Mouse (Mus musculus) kidney, embryonic 14.5 days (tissue): Measurements from ENCODE around the gene Sptlc2. TPM values are rescaled to one million over a fixed set of nuclear protein-coding genes. Genes with fewer than 3 reads are reported as not detected.

Experiments
- ATAC-seq: fragments of 200-750 bp; cut with Nextera tagmentation; 2 replicates; pipeline ENCODE4 v1.8.0; 2017; ENCODE audit warnings: moderate number of reproducible peaks, mild to moderate bottlenecking, moderate TSS enrichment, moderate library complexity; ENCODE audit not compliant: low FRiP score, low TSS enrichment
- H3K27ac ChIP-seq: fragments of 300-500 bp; sonication (generic); 2 replicates; pipeline ENCODE4 v1.5.1; 2014; ENCODE audit warnings: low read depth, mild to moderate bottlenecking, low read length, moderate library complexity, mixed read lengths
- H3K27me3 ChIP-seq: fragments of 300-500 bp; sonication (generic); 2 replicates; pipeline ENCODE4 v1.6.1; 2014; ENCODE audit warnings: mild to moderate bottlenecking, low read length; ENCODE audit not compliant: control insufficient read depth, insufficient read depth
- H3K36me3 ChIP-seq: fragments of 300-500 bp; sonication (generic); 2 replicates; pipeline ENCODE4 v1.6.1; 2014; ENCODE audit warnings: low read length, mixed read lengths; ENCODE audit not compliant: control insufficient read depth, insufficient read depth
- H3K4me1 ChIP-seq: fragments of 300-500 bp; sonication (generic); 2 replicates; pipeline ENCODE4 v1.6.1; 2014; ENCODE audit warnings: low read length, mixed read lengths; ENCODE audit not compliant: control insufficient read depth, insufficient read depth
- H3K4me2 ChIP-seq: fragments of 300-500 bp; sonication (generic); replicated peaks from 2 replicates; pipeline ENCODE4 v1.6.1; 2014; ENCODE audit warnings: low read depth, mild to moderate bottlenecking, low read length
- H3K4me3 ChIP-seq: fragments of 300-500 bp; sonication (generic); 2 replicates; pipeline ENCODE4 v1.5.1; 2014; ENCODE audit warnings: mild to moderate bottlenecking, low read length
- H3K9ac ChIP-seq: fragments of 300-500 bp; sonication (generic); 2 replicates; pipeline ENCODE4 v1.6.1; 2014; ENCODE audit warnings: low read depth, mild to moderate bottlenecking, low read length, moderate library complexity
- H3K9me3 ChIP-seq: fragments of 300-500 bp; sonication (generic); 2 replicates; pipeline ENCODE4 v1.6.1; 2016; ENCODE audit warnings: low read length; ENCODE audit not compliant: control insufficient read depth
- WGBS: fragments of 180-500 bp; shearing (Covaris S2); extraction: QIAGEN DNeasy Blood & Tissue Kit; methylation state at CpG from one replicate; pipeline ENCODE4 v1.1.7; 2014; 5-methylcytosine and 5-hydroxymethylcytosine counted together
- polyA plus RNA-seq: library from polyadenylated mRNA; unstranded; fragments of >200 nt; fragmentation: Nextera tagmentation; extraction: Ambion mirVana; gene quantifications from 2 replicates; pipeline ENCODE4 v1.2.1, GENCODE M21; 2014

Gene Sptlc2
- polyA plus RNA-seq, 1 experiment from 2014 or later = 85.3 TPM

DNA sequence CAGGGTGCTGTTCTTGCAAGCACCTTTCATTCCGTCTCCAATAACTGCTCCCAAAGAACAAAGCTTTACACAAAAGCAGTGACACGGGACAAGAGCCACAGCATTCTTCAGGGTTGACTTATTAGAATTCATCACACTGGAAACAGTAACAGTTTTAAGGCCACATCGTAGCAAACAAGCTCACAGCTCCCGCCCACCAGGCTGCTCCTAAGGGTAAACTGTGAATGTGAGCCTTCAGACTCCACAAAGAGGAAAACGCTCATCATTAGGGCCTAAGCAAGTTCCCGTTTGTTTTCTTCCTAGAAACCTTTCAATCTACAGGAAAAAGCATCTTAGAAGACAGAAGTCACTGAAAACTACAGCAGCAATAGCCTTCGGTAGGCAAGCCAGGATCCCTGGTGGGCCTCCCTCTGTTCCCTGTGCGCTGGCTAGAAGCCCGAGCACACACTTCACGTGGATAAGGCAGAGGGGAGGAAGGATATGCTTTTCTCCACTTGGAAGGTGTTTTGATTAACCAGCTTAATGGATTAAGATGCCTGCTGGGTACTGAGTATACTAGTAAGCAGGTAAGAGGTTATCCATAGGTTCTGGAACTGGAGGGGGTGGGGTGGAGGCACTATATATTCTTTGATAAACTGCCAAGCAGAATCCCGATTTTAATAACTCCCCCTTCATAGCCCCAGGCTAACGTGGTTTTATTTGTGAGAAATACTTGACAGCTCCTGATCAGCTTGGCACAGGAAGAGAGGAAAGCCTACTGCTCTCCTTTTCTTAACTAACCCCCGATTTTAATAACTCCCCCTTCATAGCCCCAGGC, 82.2 kb downstream of the Sptlc2 start:
- Histone ChIP-seq H3K9me3 (no peaks in the 10 kb centered on the region), H3K4me2 (no peak overlapping the region), H3K4me1 (no peaks in the 10 kb centered on the region), H3K27me3 (no peaks in the 10 kb centered on the region), H3K36me3 (peaks cover 22% of the 10 kb centered on the region), H3K9ac (no peak overlapping the region), H3K27ac (no peak overlapping the region), H3K4me3 (no peak overlapping the region)
- 51% methylated on average over 13 of the region's 13 CpGs for WGBS
- ATAC-seq = no peak

DNA sequence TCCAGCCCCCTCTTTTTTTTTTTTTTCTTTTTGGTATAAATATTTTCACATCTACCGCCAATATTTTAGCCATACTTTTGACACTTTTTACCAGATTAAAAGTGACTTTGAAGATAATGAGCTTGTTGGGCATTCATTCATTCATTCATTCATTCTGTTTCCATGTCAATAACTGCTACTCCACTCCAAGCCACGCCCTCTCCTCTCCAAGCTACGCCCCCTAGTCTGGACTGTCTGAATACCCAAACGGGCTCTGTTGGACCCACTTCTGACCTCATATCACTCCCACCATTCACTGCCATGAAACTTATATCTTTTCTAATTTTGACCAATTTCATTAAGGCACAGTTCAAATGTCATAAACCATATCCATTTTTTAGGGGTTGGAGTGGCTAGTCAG, 87.0 kb downstream of the Sptlc2 start:
- Histone ChIP-seq H3K4me2 (no peak overlapping the region), H3K4me3 (no peak overlapping the region), H3K9me3 (no peaks in the 10 kb centered on the region), H3K27ac (no peak overlapping the region), H3K36me3 (no peaks in the 10 kb centered on the region), H3K4me1 (no peaks in the 10 kb centered on the region; the same call in 1 of the 2 replicates), H3K9ac (no peak overlapping the region), H3K27me3 (no peaks in the 10 kb centered on the region)
- 43% methylated on average over 4 of the region's 4 CpGs for WGBS
- ATAC-seq = no peak

DNA sequence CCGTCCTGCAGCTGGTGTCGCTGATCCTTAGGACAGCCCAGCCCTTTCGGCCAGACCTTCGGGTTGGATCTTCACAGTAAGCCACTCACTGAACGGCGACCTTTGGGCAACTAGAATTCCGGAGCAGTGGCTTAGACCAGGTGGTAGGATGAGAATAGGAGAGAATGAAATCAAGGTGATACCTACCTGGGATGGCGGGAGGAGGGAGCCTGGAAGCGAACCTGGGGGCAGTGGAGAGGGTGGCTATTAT, 87.8 kb downstream of the Sptlc2 start:
- Histone ChIP-seq H3K4me3 (peak overlapping the region; percentile 74), H3K4me1 (no peaks in the 10 kb centered on the region; the same call in 1 of the 2 replicates), H3K4me2 (peak overlapping the region; percentile 85), H3K9ac (peak overlapping the region; percentile 69; the same call in 1 of the 2 replicates), H3K27ac (no peak overlapping the region), H3K36me3 (no peaks in the 10 kb centered on the region), H3K27me3 (no peaks in the 10 kb centered on the region), H3K9me3 (no peaks in the 10 kb centered on the region)
- no peak; the same call in 1 of the 2 replicates for ATAC-seq
- WGBS = 0% methylated on average over 9 of the region's 9 CpGs

DNA sequence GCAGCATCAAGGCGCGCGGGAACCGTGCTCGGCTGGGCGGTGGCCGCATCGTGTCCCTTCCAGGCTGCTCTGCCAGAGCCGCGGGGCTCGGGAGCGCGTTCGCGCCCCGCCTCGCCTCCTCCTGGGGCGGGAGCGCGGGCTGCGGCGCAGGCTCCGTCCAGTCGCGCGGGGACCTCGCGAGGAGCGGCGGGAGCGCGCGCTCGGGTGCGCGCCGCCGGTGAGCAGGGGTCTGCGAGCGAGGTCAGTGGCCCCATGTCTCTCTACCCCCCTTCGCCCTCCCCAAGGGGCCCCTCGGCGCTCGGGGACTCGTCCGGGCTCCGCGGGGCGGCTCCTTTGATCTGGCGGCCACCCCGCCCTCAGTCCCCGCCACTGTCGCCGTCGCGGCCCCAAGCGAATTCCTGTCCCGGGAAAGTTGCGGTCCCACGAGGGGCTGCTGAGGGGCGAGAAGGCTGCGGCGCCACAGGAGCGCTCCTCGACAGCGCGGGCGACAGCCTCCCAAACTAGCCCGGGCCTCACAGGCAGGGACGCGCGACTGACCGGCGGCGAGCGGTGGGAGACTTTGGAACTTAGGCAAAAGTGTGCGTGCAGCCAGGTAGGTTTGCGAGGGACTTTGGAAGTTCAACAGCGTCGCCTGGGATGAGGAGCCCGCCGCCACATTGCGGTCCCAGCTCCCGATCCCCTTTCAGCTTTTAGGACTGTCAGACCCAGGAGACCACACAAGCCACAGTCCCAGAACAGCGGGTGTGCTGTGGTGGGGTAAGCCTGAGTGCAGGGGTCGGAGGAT, 88.3 kb downstream of the Sptlc2 start, which contains the start of gene Ism2:
Ism2 (minus strand) TSS at position 49 of the 784 bp plus-strand sequence.
- no peaks in the 10 kb centered on the region for H3K9me3 ChIP-seq
- H3K9ac ChIP-seq = peak within 1 kb of the TSS; percentile 69
- H3K27me3 ChIP-seq = no peaks in the 10 kb centered on the region
- ATAC-seq = peak; percentile 84
- 0% methylated on average over 60 of the region's 86 CpGs for WGBS
- H3K36me3 ChIP-seq = no peaks in the 10 kb centered on the region
- no peak within 1 kb of the TSS for H3K27ac ChIP-seq
- peak within 1 kb of the TSS; percentile 74 for H3K4me3 ChIP-seq
- peak within 1 kb of the TSS; percentile 85 for H3K4me2 ChIP-seq
- no peaks in the 10 kb centered on the region; the same call in 1 of the 2 replicates for H3K4me1 ChIP-seq

DNA sequence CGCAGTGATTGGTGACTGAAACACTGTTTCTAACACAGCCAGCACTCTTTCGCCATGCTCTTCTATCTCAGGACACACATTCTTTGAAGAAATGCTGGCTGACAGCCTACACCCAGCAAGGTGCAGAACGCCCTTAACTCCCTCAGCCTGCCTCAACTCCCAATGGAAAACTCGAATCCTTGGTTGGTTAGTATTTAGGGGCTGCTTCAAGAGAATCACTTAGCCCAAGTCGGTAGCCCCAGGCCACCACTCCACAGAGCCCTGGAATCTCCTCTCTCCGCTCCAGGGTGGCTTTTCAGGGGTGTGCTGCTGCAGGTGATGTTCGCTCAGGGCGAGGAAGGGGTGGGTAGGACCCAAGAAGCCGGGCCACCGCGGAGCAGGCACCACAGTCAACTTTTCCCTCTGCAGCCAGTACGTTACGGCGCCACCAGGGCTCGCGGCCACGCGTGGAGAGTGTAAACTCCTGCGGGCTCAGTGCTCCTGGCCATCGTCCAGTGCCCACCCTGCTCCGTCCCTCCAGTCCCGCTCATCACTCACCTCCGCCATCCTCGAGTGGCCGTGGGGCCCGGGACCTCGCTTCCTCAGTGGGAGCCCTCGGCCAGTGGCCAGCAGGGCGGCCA, 89.0 kb downstream of the Sptlc2 start:
- no peaks in the 10 kb centered on the region for H3K27me3 ChIP-seq

DNA sequence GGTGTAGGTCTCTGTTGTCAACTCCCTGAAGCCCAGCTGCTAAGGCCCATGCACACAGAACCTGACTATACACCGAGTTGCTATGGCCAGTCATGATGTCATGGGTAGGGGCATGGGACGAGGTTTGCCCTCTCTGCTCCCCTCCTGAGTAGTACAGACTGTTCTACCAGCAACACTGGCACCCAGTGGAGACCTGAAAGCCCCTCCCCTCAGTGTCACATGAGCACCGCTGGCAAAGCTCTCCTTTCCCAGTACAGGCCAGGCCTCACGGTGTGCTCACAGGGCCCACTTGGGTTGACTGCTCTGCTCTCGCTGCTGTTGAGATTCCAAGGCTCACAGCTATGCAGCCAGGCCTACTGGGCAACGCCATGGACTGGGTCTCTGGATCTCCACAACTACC, 94.2 kb downstream of the Sptlc2 start:
- H3K9me3 ChIP-seq = no peaks in the 10 kb centered on the region
- 76% methylated on average over 6 of the region's 6 CpGs for WGBS
- no peaks in the 10 kb centered on the region for H3K4me1 ChIP-seq
- H3K36me3 ChIP-seq = no peaks in the 10 kb centered on the region
- H3K27ac ChIP-seq = no peak overlapping the region
- no peaks in the 10 kb centered on the region for H3K27me3 ChIP-seq
- H3K4me3 ChIP-seq = no peak overlapping the region
- peak; percentile 55; the same call in 1 of the 2 replicates for ATAC-seq
- H3K4me2 ChIP-seq = no peak overlapping the region
- H3K9ac ChIP-seq = no peak overlapping the region

More for the DNA sequence above, 89.0 kb downstream of the Sptlc2 start:
- Histone ChIP-seq H3K27ac (no peak overlapping the region), H3K36me3 (no peaks in the 10 kb centered on the region), H3K9ac (peak overlapping the region; percentile 69), H3K4me2 (peak overlapping the region; percentile 85), H3K4me3 (peak overlapping the region; percentile 74), H3K4me1 (no peaks in the 10 kb centered on the region; the same call in 1 of the 2 replicates), H3K9me3 (no peaks in the 10 kb centered on the region)
- WGBS = 7% methylated on average over 28 of the region's 29 CpGs
- no peak; the same call in 1 of the 2 replicates for ATAC-seq

DNA sequence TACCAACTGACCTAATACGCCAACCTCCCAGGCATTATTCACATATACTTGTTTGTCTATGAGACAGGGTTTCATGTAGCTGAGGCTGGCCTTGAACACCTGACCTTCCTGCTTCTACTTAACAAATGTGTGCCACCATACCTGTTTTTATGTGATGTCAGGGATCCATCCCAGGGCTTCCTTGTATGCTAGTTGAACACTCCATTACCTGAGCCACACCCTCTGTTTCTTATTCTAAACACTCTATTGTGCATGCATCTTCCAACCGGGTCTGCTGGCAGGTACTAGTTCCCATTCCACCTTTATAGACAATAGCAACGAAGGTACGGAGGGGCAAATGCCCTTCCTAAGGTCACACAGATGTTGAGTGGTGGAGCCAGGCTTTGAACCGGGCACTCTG, 99.1 kb downstream of the Sptlc2 start:
- Histone ChIP-seq H3K36me3 (no peaks in the 10 kb centered on the region), H3K27me3 (no peaks in the 10 kb centered on the region), H3K9ac (no peak overlapping the region), H3K4me3 (no peak overlapping the region), H3K9me3 (no peaks in the 10 kb centered on the region), H3K27ac (no peak overlapping the region), H3K4me2 (no peak overlapping the region), H3K4me1 (no peaks in the 10 kb centered on the region)
- no peak for ATAC-seq
- 90% methylated on average over 5 of the region's 5 CpGs for WGBS

DNA sequence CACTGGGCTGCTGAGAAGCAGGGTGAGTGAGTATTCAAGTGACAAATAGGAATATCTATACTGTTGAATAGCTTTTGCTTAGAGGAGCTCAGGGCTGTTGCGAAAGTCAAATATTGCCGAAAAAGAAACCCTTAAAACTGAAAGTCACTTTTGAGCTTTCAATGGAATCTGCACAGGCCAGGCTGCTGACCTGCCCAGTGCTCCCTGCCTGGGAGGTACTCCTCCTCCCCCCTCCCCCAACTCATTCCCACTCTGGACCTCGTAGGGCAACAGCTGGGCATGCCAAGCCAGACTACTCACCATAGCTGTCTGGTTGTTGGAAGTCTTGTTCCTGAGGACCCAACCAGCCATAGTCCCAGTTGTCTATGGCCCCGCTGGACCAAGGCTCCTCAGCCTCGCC, 103.4 kb downstream of the Sptlc2 start:
- no peak for ATAC-seq
- H3K4me1 ChIP-seq = no peaks in the 10 kb centered on the region
- H3K4me2 ChIP-seq = no peak overlapping the region
- no peak overlapping the region for H3K9ac ChIP-seq
- no peaks in the 10 kb centered on the region for H3K36me3 ChIP-seq
- no peaks in the 10 kb centered on the region for H3K27me3 ChIP-seq
- WGBS = 94% methylated on average over 5 of the region's 5 CpGs
- no peak overlapping the region for H3K27ac ChIP-seq
- no peak overlapping the region for H3K4me3 ChIP-seq
- no peaks in the 10 kb centered on the region for H3K9me3 ChIP-seq
